Comparison of ENCODE assay signal across 8 mouse cellular contexts in genomic region chr2:152330858-152331423, GRCm38 (mm10). TPM values are rescaled to one million over a fixed set of nuclear protein-coding genes. Genes with fewer than 3 reads are reported as not detected.
DNase-seq lines count a peak whose midpoint lies in the region; ATAC-seq lines count a peak whose summit lies in the region.

No protein-coding gene starts in this region.

- peaks cover 48% of the 10 kb centered on the region for H3K36me3 ChIP-seq in erythroblast, embryonic 14.5 days (ENCODE audit: control insufficient read depth)
- peaks cover 41% of the 10 kb centered on the region for H3K36me3 ChIP-seq in limb, embryonic 12.5 days
- H3K36me3 ChIP-seq in neural tube, embryonic 15.5 days: peaks cover 29% of the 10 kb centered on the region

- H3K4me1 ChIP-seq in erythroblast, embryonic 14.5 days (ENCODE audit: control insufficient read depth): peaks cover 46% of the 10 kb centered on the region
- peaks cover 16% of the 10 kb centered on the region for H3K4me1 ChIP-seq in limb, embryonic 12.5 days (replicated peaks)
- peaks cover 30% of the 10 kb centered on the region for H3K4me1 ChIP-seq in neural tube, embryonic 15.5 days

- H3K4me3 ChIP-seq in erythroblast, embryonic 14.5 days (replicated peaks): peak overlapping the region; percentile 82
- peak overlapping the region; percentile 91 for H3K4me3 ChIP-seq in limb, embryonic 12.5 days (replicated peaks)
- peak overlapping the region; percentile 97 for H3K4me3 ChIP-seq in neural tube, embryonic 15.5 days (replicated peaks)

- no peaks in the 10 kb centered on the region for H3K9me3 ChIP-seq in erythroblast, embryonic 14.5 days (ENCODE audit: control insufficient read depth, low read length)
- H3K9me3 ChIP-seq in limb, embryonic 12.5 days: no peaks in the 10 kb centered on the region
- H3K9me3 ChIP-seq in neural tube, embryonic 15.5 days (replicated peaks): no peaks in the 10 kb centered on the region

- no peak overlapping the region for H3K27ac ChIP-seq in limb, embryonic 12.5 days
- H3K27ac ChIP-seq in neural tube, embryonic 15.5 days (replicated peaks): no peak overlapping the region

- H3K4me2 ChIP-seq in limb, embryonic 12.5 days: peak overlapping the region; percentile 76
- H3K4me2 ChIP-seq in neural tube, embryonic 15.5 days: peak overlapping the region; percentile 76

- DNase-seq in spleen, adult 12 weeks (ENCODE audit: low spot score): peak; percentile 19
- DNase-seq in spleen, postnatal 36 days (ENCODE audit: low spot score in 2 of 2): no peak
- no peak for DNase-seq in left cerebral cortex, adult 11 months (ENCODE audit: low spot score)
- DNase-seq in right cerebral cortex, postnatal 4 days: no peak
- no peak for DNase-seq in cerebellum, adult 11 months

- no peak for ATAC-seq in limb, embryonic 12.5 days (ENCODE audit: insufficient number of reproducible peaks, insufficient read depth, low FRiP score, low TSS enrichment, low read depth)
- no peak for ATAC-seq in neural tube, embryonic 15.5 days (ENCODE audit: low FRiP score)

- H3K27me3 ChIP-seq in erythroblast, embryonic 14.5 days (ENCODE audit: control insufficient read depth): peaks cover 3% of the 10 kb centered on the region; the same call in 1 of the 2 replicates
- H3K27me3 ChIP-seq in limb, embryonic 12.5 days: peaks cover 8% of the 10 kb centered on the region; the same call in 1 of the 2 replicates
- no peaks in the 10 kb centered on the region for H3K27me3 ChIP-seq in neural tube, embryonic 15.5 days (replicated peaks)

- 0 out of 2 replicates have a peak overlapping the region, but pooled peaks have one; percentile 23 for H3K9ac ChIP-seq in limb, embryonic 12.5 days (replicated peaks)
- peak overlapping the region; percentile 94; the same call in 1 of the 2 replicates for H3K9ac ChIP-seq in neural tube, embryonic 15.5 days (replicated peaks)

- 62% methylated on average over 7 of the region's 7 CpGs for WGBS in limb, embryonic 12.5 days
- 68% methylated on average over 7 of the region's 7 CpGs for WGBS in neural tube, embryonic 15.5 days

RNA-seq across cellular contexts. Expression of gene Rbck1, which starts 1.5 kb away (rescaled TPM):
- polyA plus RNA-seq in erythroblast, embryonic 14.5 days (2012): 16.2 and 20.4 TPM in 2 replicates
- 72.9 and 79.2 TPM in 2 replicates for polyA plus RNA-seq in limb, embryonic 12.5 days (2016; fragmentation: Nextera tagmentation; extraction: Ambion mirVana)
- 99.8 and 109 TPM in 2 replicates for polyA plus RNA-seq in neural tube, embryonic 15.5 days (2015; fragmentation: Nextera tagmentation; extraction: Ambion mirVana)

RNA-seq across cellular contexts. Expression of gene Trib3, which starts 12.9 kb away (rescaled TPM):
- polyA plus RNA-seq in erythroblast, embryonic 14.5 days (2012): 1.3 TPM in 2 replicates
- polyA plus RNA-seq in limb, embryonic 12.5 days (2016; fragmentation: Nextera tagmentation; extraction: Ambion mirVana): 3.0 and 3.6 TPM in 2 replicates
- polyA plus RNA-seq in neural tube, embryonic 15.5 days (2015; fragmentation: Nextera tagmentation; extraction: Ambion mirVana): 1.8 and 1.9 TPM in 2 replicates

RNA-seq across cellular contexts. Expression of gene Tbc1d20, which starts 37.3 kb away (rescaled TPM):
- 0.32 and 0.90 TPM in 2 replicates for polyA plus RNA-seq in erythroblast, embryonic 14.5 days (2012)
- 42.5 and 46.1 TPM in 2 replicates for polyA plus RNA-seq in limb, embryonic 12.5 days (2016; fragmentation: Nextera tagmentation; extraction: Ambion mirVana)
- polyA plus RNA-seq in neural tube, embryonic 15.5 days (2015; fragmentation: Nextera tagmentation; extraction: Ambion mirVana): 30.1 and 34.0 TPM in 2 replicates

RNA-seq across cellular contexts. Expression of gene Nrsn2, which starts 45.5 kb away (rescaled TPM):
- polyA plus RNA-seq in erythroblast, embryonic 14.5 days (2012): not detected in 2 replicates
- 2.2 and 3.0 TPM in 2 replicates for polyA plus RNA-seq in limb, embryonic 12.5 days (2016; fragmentation: Nextera tagmentation; extraction: Ambion mirVana)
- 50.9 and 60.3 TPM in 2 replicates for polyA plus RNA-seq in neural tube, embryonic 15.5 days (2015; fragmentation: Nextera tagmentation; extraction: Ambion mirVana)

Comparison
In these comparisons a context has a peak if more than half of its experiments do, and no peak if none do; other contexts are left out.
1. RNA of gene Tbc1d20, which starts 37.3 kb away (polyA plus RNA-seq): 42.5 to 46.1 TPM in limb, embryonic 12.5 days and 30.1 to 34.0 TPM in neural tube, embryonic 15.5 days; 0.32 to 0.90 TPM in erythroblast, embryonic 14.5 days; every median in the first group is over 10 times any median in the second.
2. Peak in every context shown above with its lines, with median percentiles within 50 percentile points of each other: H3K4me3 ChIP-seq.